Mouse (Mus musculus): Measurements from ENCODE around the gene Sympk.

- TF ChIP-seq POLR2A (IDR thresholded peaks at IDR 0.05; ENCODE audit: borderline replicate concordance, extremely low read depth, insufficient read depth, insufficient read length, poor library complexity, severe bottlenecking) = no peak
- no peak for TF ChIP-seq CTCF (IDR thresholded peaks at IDR 0.05; ENCODE audit: borderline replicate concordance, extremely low read depth, insufficient read depth, insufficient read length)
Measured at GRCm38 (mm10) chr7:19091913-19092312, 67.7 kb downstream of the Sympk start.

Measured in brain, embryonic 14.5 days (tissue).